ENCODE assay signal across 26 mouse cellular contexts in genomic region chr2:161387054-161387453, GRCm38 (mm10).
"Had no signal": no experiment of that assay in that cellular context is flagged by ENCODE, and none has a peak within 500 bp of the region (broad histone marks: within the 10 kb centered on the region; RNA-seq: fewer than 3 reads in every experiment).

No protein-coding gene starts in this region.

- DNase-seq: gastrocnemius, adult 2 months; gastrocnemius, postnatal 10 days; gastrocnemius, postnatal 25 days; heart, adult 2 months; heart, postnatal 10 days; heart, postnatal 4 days; kidney, adult 18-20 months; kidney, adult 8-10 months; kidney, postnatal 10 days; kidney, postnatal 25 days; kidney, postnatal 4 days; liver had no signal

- ATAC-seq: hindbrain, embryonic 16.5 days; inflammation-experienced regulatory T-cells, adult 6 months; intestine, embryonic 15.5 days; intestine, postnatal 0 days had no signal

- H3K27me3 ChIP-seq: heart, embryonic 12.5 days; hindbrain, embryonic 12.5 days; intestine, embryonic 15.5 days; limb, embryonic 12.5 days had no signal

- H3K4me3 ChIP-seq: gastrocnemius, adult 2 months; heart, adult 2 months; heart, embryonic 10.5 days; heart, embryonic 12.5 days; hindbrain, embryonic 10.5 days; hindbrain, embryonic 12.5 days; intestine, embryonic 15.5 days; layer of hippocampus, adult 2 months; left cerebral cortex, adult 2 months; limb, embryonic 10.5 days; limb, embryonic 12.5 days had no signal

- H3K9me3 ChIP-seq: heart, embryonic 10.5 days; heart, embryonic 12.5 days; hindbrain, embryonic 10.5 days; hindbrain, embryonic 12.5 days; intestine, embryonic 15.5 days; limb, embryonic 10.5 days; limb, embryonic 12.5 days had no signal

- H3K4me2 ChIP-seq: heart, embryonic 12.5 days; hindbrain, embryonic 12.5 days; hindbrain, embryonic 14.5 days; intestine, embryonic 15.5 days; limb, embryonic 12.5 days; liver, embryonic 11.5 days had no signal

- H3K4me1 ChIP-seq: heart, embryonic 10.5 days; heart, embryonic 12.5 days; hindbrain, embryonic 10.5 days; intestine, embryonic 15.5 days; limb, embryonic 10.5 days; limb, embryonic 12.5 days had no signal

- H3K36me3 ChIP-seq: heart, embryonic 10.5 days; heart, embryonic 12.5 days; hindbrain, embryonic 10.5 days; hindbrain, embryonic 12.5 days; intestine, embryonic 15.5 days; limb, embryonic 10.5 days; limb, embryonic 12.5 days had no signal

- H3K9ac ChIP-seq: heart, embryonic 12.5 days; hindbrain, embryonic 12.5 days; hindbrain, embryonic 14.5 days; intestine, embryonic 15.5 days; limb, embryonic 12.5 days had no signal

- H3K27ac ChIP-seq: gastrocnemius, adult 2 months; heart, adult 2 months; heart, embryonic 10.5 days; hindbrain, embryonic 10.5 days; hindbrain, embryonic 12.5 days; hindbrain, embryonic 14.5 days; intestine, embryonic 15.5 days; layer of hippocampus, adult 2 months; left cerebral cortex, adult 2 months; limb, embryonic 10.5 days; limb, embryonic 12.5 days had no signal
